Mouse (Mus musculus) left cerebral cortex, postnatal 14 days (tissue): ENCODE measurements around the gene Marco. TPM values are rescaled to one million over a fixed set of nuclear protein-coding genes. Genes with fewer than 3 reads are reported as not detected.
A peak's percentile ranks its signal among the peaks of the same experiment; 100 is the strongest.

Experiments used
- DNase-seq, 2 experiments: peaks; one replicate each; pipeline ENCODE4 v3.0.0; 2021 to 2022; ENCODE audit warnings: low spot score in 2 of 2, mixed read lengths in 1 of 2
- intact Hi-C: fragments of 180-260 bp; cut with DNase I; formaldehyde crosslinking; loops from one replicate; pipeline ENCODE4 v1.15.1; 2025
- total RNA-seq, 2 experiments: library from RNA; stranded (reverse); gene quantifications; 2 replicates each; pipeline ENCODE4 v1.2.3; 2021

Gene Marco
- total RNA-seq, 2 experiments from 2014 or later = not detected

- intact Hi-C loops = no loop called here
- DNase-seq = no peak
Measured at GRCm38 (mm10) chr1:120451486-120452270, 53.1 kb downstream of the Marco start.

GRCm38 (mm10) chr1:120449662-120450061, 55.2 kb downstream of the Marco start:
- DNase-seq = peak in 1 of 2 experiments; percentile 5
- intact Hi-C loops = no loop called here

GRCm38 (mm10) chr1:120443228-120443639, 61.6 kb downstream of the Marco start:
- intact Hi-C loops = no loop called here
- no peak for DNase-seq

- intact Hi-C loops = no loop called here
- DNase-seq = no peak
Measured at GRCm38 (mm10) chr1:120441587-120441986, 63.2 kb downstream of the Marco start.

GRCm38 (mm10) chr1:120435591-120435990, 69.2 kb downstream of the Marco start:
- intact Hi-C loops = no loop called here
- DNase-seq = no peak

- intact Hi-C loops = no loop called here
- no peak for DNase-seq
Measured at GRCm38 (mm10) chr1:120430171-120430570, 74.7 kb downstream of the Marco start.

GRCm38 (mm10) chr1:120425587-120425986, 79.2 kb downstream of the Marco start:
- intact Hi-C loops = no loop called here
- peak; percentile 11 to 23 for DNase-seq

Other genes with a start within 250 kb of the Marco start
- 1 to 10 TPM; 7.1 to 7.4 TPM for gene Steap3, start 232.3 kb downstream of the Marco start, total RNA-seq
- gene C1ql2, start 164.4 kb downstream of the Marco start, total RNA-seq = 1 to 10 TPM; 1.8 to 6.9 TPM
- not detected for gene En1, start 97.4 kb upstream of the Marco start, total RNA-seq